Mouse (Mus musculus) MEL (cell line): ENCODE data around the gene Pml. TPM values are rescaled to one million over a fixed set of nuclear protein-coding genes. Genes with fewer than 3 reads are reported as not detected.

ENCODE experiments used
- DNase-seq: peaks from one replicate; pipeline ENCODE4 v3.0.0; 2011; ENCODE audit warnings: low read depth, low spot score
- H3K27ac ChIP-seq: 2 replicates; pipeline ENCODE4 v1.5.1; 2012; ENCODE audit warnings: low read depth, mild to moderate bottlenecking, control low read depth, low read length, moderate library complexity; ENCODE audit not compliant: control insufficient read depth
- H3K27me3 ChIP-seq, 2 experiments: fragments of 150-350 bp in 1 of 2; sonication (generic) in 1 of 2; 2 replicates each; pipeline ENCODE4 v1.6.1; 2012; ENCODE audit warnings: low read length in 2 of 2, mild to moderate bottlenecking in 2 of 2, improper control_type of control experiment in 1 of 2, moderate library complexity in 1 of 2; ENCODE audit not compliant: insufficient read depth in 2 of 2, control insufficient read depth in 1 of 2
- H3K36me3 ChIP-seq, 2 experiments: 2 replicates each; pipeline ENCODE4 v1.6.1; 2012 to 2014; ENCODE audit warnings: low read length in 2 of 2, improper control_type of control experiment in 1 of 2, inconsistent platforms in 1 of 2, mild to moderate bottlenecking in 1 of 2; ENCODE audit not compliant: insufficient read depth in 2 of 2, control insufficient read depth in 1 of 2
- H3K4me1 ChIP-seq, 2 experiments: fragments of 150-350 bp in 1 of 2; sonication (generic) in 1 of 2; 2 replicates each; pipeline ENCODE4 v1.6.1; 2012; ENCODE audit warnings: low read length in 2 of 2, improper control_type of control experiment in 1 of 2, mild to moderate bottlenecking in 1 of 2; ENCODE audit not compliant: insufficient read depth in 2 of 2, control insufficient read depth in 1 of 2
- H3K4me3 ChIP-seq, 2 experiments: fragments of 150-350 bp in 1 of 2; sonication (generic) in 1 of 2; 2 replicates each; pipeline ENCODE4 v1.5.1; 2012; ENCODE audit warnings: low read depth in 2 of 2, low read length in 2 of 2, mild to moderate bottlenecking in 2 of 2, moderate library complexity in 2 of 2, control low read depth in 1 of 2, improper control_type of control experiment in 1 of 2; ENCODE audit not compliant: control insufficient read depth in 1 of 2, insufficient read depth in 1 of 2
- H3K79me2 ChIP-seq: 2 replicates; pipeline ENCODE4 v1.6.1; 2012; ENCODE audit warnings: mild to moderate bottlenecking, low read length, moderate library complexity; ENCODE audit not compliant: control insufficient read depth, poor library complexity, insufficient read depth
- H3K9ac ChIP-seq: 2 replicates; pipeline ENCODE4 v1.6.1; 2012; ENCODE audit warnings: low read depth, mild to moderate bottlenecking, control low read depth, low read length, moderate library complexity; ENCODE audit not compliant: control insufficient read depth, poor library complexity, severe bottlenecking
- H3K9me3 ChIP-seq: fragments of 150-350 bp; sonication (generic); replicated peaks from 2 replicates; pipeline ENCODE4 v1.6.1; 2012; ENCODE audit warnings: mild to moderate bottlenecking, low read length, improper control_type of control experiment, moderate library complexity; ENCODE audit not compliant: insufficient read depth
- CTCF ChIP-seq, 3 experiments: IDR thresholded peaks in 2 of 3; conservative IDR thresholded peaks in 1 of 3; 2 replicates each; pipeline ENCODE4 v1.5.1; 2011 to 2012; ENCODE audit warnings: low read length in 3 of 3, low read depth in 2 of 3, mild to moderate bottlenecking in 2 of 3, improper control_type of control experiment in 1 of 3, inconsistent platforms in 1 of 3, mixed read lengths in 1 of 3, moderate library complexity in 1 of 3; ENCODE audit not compliant: control insufficient read depth in 1 of 3, insufficient read depth in 1 of 3, poor library complexity in 1 of 3, severe bottlenecking in 1 of 3
- E2F4 ChIP-seq: IDR thresholded peaks from 2 replicates; pipeline ENCODE4 v1.6.1; 2011; ENCODE audit warnings: low read depth, low read length, improper control_type of control experiment, borderline replicate concordance
- ELF1 ChIP-seq: IDR thresholded peaks from 2 replicates; pipeline ENCODE4 v1.6.1; 2014; ENCODE audit warnings: low read depth, mild to moderate bottlenecking, inconsistent platforms, low read length, improper control_type of control experiment, moderate library complexity
- EP300 ChIP-seq, 2 experiments: IDR thresholded peaks; 2 replicates each; pipeline ENCODE4 v1.6.1; 2011; ENCODE audit warnings: improper control_type of control experiment in 2 of 2, low read length in 2 of 2, low read depth in 1 of 2, mild to moderate bottlenecking in 1 of 2
- ETS1 ChIP-seq: IDR thresholded peaks from 2 replicates; pipeline ENCODE4 v1.6.1; 2012; ENCODE audit warnings: low read depth, mild to moderate bottlenecking, inconsistent platforms, low read length, improper control_type of control experiment, moderate library complexity
- HCFC1 ChIP-seq: IDR thresholded peaks from 2 replicates; pipeline ENCODE4 v1.6.1; 2012; ENCODE audit warnings: low read depth, mild to moderate bottlenecking, inconsistent platforms, low read length, improper control_type of control experiment, moderate library complexity
- KAT2A ChIP-seq: conservative IDR thresholded peaks from 2 replicates; pipeline ENCODE4 v1.6.1; 2012; ENCODE audit warnings: low read depth, low read length, improper control_type of control experiment, inconsistent platforms
- MAFK ChIP-seq: IDR thresholded peaks from 2 replicates; pipeline ENCODE4 v1.6.1; 2011; ENCODE audit warnings: low read depth, mild to moderate bottlenecking, low read length, improper control_type of control experiment, borderline replicate concordance
- MAX ChIP-seq: IDR thresholded peaks from 2 replicates; pipeline ENCODE4 v1.6.1; 2011; ENCODE audit warnings: low read length, improper control_type of control experiment
- MAZ ChIP-seq: IDR thresholded peaks from 2 replicates; pipeline ENCODE4 v1.6.1; 2012; ENCODE audit warnings: low read depth, mild to moderate bottlenecking, inconsistent platforms, low read length, improper control_type of control experiment
- MXI1 ChIP-seq: IDR thresholded peaks from 2 replicates; pipeline ENCODE4 v1.6.1; 2011; ENCODE audit warnings: mild to moderate bottlenecking, low read depth, low read length, improper control_type of control experiment
- MYB ChIP-seq: IDR thresholded peaks from 2 replicates; pipeline ENCODE4 v1.6.1; 2011; ENCODE audit warnings: mild to moderate bottlenecking, low read depth, low read length, improper control_type of control experiment
- NELFE ChIP-seq: IDR thresholded peaks from 2 replicates; pipeline ENCODE4 v1.6.1; 2011; ENCODE audit warnings: low read depth, low read length, improper control_type of control experiment
- POLR2A ChIP-seq, 2 experiments: IDR thresholded peaks; 2 replicates each; pipeline ENCODE4 v1.6.1; 2011 to 2012; ENCODE audit warnings: low read length in 2 of 2, mild to moderate bottlenecking in 2 of 2, control low read depth in 1 of 2, improper control_type of control experiment in 1 of 2, low read depth in 1 of 2, moderate library complexity in 1 of 2; ENCODE audit not compliant: control insufficient read depth in 1 of 2, insufficient read depth in 1 of 2, poor library complexity in 1 of 2
- POLR2AphosphoS2 ChIP-seq: IDR thresholded peaks from 2 replicates; pipeline ENCODE4 v1.6.1; 2011; ENCODE audit warnings: low read length, improper control_type of control experiment
- POLR2AphosphoS5 ChIP-seq: IDR thresholded peaks from 2 replicates; pipeline ENCODE4 v1.6.1; 2012; ENCODE audit warnings: low read depth, borderline replicate concordance, mild to moderate bottlenecking, inconsistent platforms, low read length, moderate library complexity, mixed read lengths
- RAD21 ChIP-seq: IDR thresholded peaks from 2 replicates; pipeline ENCODE4 v1.6.1; 2011; ENCODE audit warnings: mild to moderate bottlenecking, low read depth, low read length, improper control_type of control experiment
- TAL1 ChIP-seq: IDR thresholded peaks from 2 replicates; pipeline ENCODE4 v1.6.1; 2012; ENCODE audit warnings: mild to moderate bottlenecking, inconsistent platforms, low read length, moderate library complexity, mixed read lengths
- TBP ChIP-seq: IDR thresholded peaks from 2 replicates; pipeline ENCODE4 v1.8.0; 2011; ENCODE audit warnings: low read depth, low read length, improper control_type of control experiment
- TCF12 ChIP-seq: IDR thresholded peaks from 2 replicates; pipeline ENCODE4 v1.6.1; 2014; ENCODE audit warnings: low read depth, mild to moderate bottlenecking, inconsistent platforms, low read length, improper control_type of control experiment, moderate library complexity
- UBTF ChIP-seq: IDR thresholded peaks from 2 replicates; pipeline ENCODE4 v1.6.1; 2012; ENCODE audit warnings: low read depth, mild to moderate bottlenecking, inconsistent platforms, low read length, improper control_type of control experiment, moderate library complexity, borderline replicate concordance; ENCODE audit not compliant: insufficient read depth
- USF2 ChIP-seq, 2 experiments: IDR thresholded peaks; 2 replicates each; pipeline ENCODE4 v1.6.1; 2011 to 2012; ENCODE audit warnings: improper control_type of control experiment in 2 of 2, low read length in 2 of 2, borderline replicate concordance in 1 of 2, inconsistent platforms in 1 of 2, low read depth in 1 of 2, mild to moderate bottlenecking in 1 of 2; ENCODE audit not compliant: insufficient read depth in 1 of 2
- ZKSCAN1 ChIP-seq: IDR thresholded peaks from 2 replicates; pipeline ENCODE4 v1.6.1; 2012; ENCODE audit warnings: low read depth, mild to moderate bottlenecking, inconsistent platforms, low read length, improper control_type of control experiment, moderate library complexity
- ZMIZ1 ChIP-seq: IDR thresholded peaks from 2 replicates; pipeline ENCODE4 v1.6.1; 2012; ENCODE audit warnings: low read depth, mild to moderate bottlenecking, inconsistent platforms, low read length, improper control_type of control experiment, moderate library complexity
- polyA plus RNA-seq, 2 experiments: library from polyadenylated mRNA; stranded (reverse) in 1 of 2; unstranded in 1 of 2; fragments of >175 nt in 1 of 2; fragments of >200 nt in 1 of 2; gene quantifications; 2 replicates each; pipeline versions ENCODE4 v1.2.1 to v1.2.4; 2012; ENCODE audit warnings: low replicate concordance in 2 of 2, low read depth in 1 of 2; ENCODE audit not compliant: insufficient read length in 2 of 2, insufficient read depth in 1 of 2, missing spikeins in 1 of 2
- total RNA-seq: library from RNA; depleted of rRNA; stranded (reverse); fragments of 300-350 nt; gene quantifications from 2 replicates; pipeline ENCODE4 v1.2.3, GENCODE M21; 2012

Gene Pml
- total and polyA plus RNA-seq, 3 experiments, result 25.2 to 56.6 TPM; not detected in 1

- Histone ChIP-seq H3K27me3 (peaks cover 0 to 3% of the 10 kb centered on the region in 2 experiments; a peak in 2 of 4 replicates), H3K27ac (no peak overlapping the region), H3K4me1 (peaks cover 0 to 3% of the 10 kb centered on the region in 2 experiments; a peak in 1 of 4 replicates), H3K36me3 (no peaks in the 10 kb centered on the region), H3K9me3 (no peaks in the 10 kb centered on the region), H3K79me2 (no peaks in the 10 kb centered on the region), H3K9ac (no peak overlapping the region), H3K4me3 (no peak overlapping the region)
- TF ChIP-seq MYB (no peak), EP300 (IDR thresholded peaks at IDR 0.05; ENCODE audit: low read depth in 1 of 2, low read length in 2 of 2) (no peak), HCFC1 (no peak), ETS1 (no peak), ELF1 (no peak), TAL1 (no peak), ZMIZ1 (no peak), NELFE (no peak), CTCF (IDR thresholded peaks at IDR 0.05 in 2 of 3, conservative IDR thresholded peaks at IDR 0.05 in 1 of 3; ENCODE audit: control insufficient read depth in 1 of 3, insufficient read depth in 1 of 3, low read depth in 2 of 3, low read length in 3 of 3, poor library complexity in 1 of 3, severe bottlenecking in 1 of 3) (no peak), POLR2AphosphoS2 (no peak), POLR2AphosphoS5 (no peak), USF2 (IDR thresholded peaks at IDR 0.05; ENCODE audit: borderline replicate concordance in 1 of 2, insufficient read depth in 1 of 2, low read depth in 1 of 2, low read length in 2 of 2) (no peak), MXI1 (no peak), ZKSCAN1 (no peak)
- no peak for DNase-seq
Measured at GRCm38 (mm10) chr9:58199381-58200269, 50.0 kb downstream of the Pml start.

DNA sequence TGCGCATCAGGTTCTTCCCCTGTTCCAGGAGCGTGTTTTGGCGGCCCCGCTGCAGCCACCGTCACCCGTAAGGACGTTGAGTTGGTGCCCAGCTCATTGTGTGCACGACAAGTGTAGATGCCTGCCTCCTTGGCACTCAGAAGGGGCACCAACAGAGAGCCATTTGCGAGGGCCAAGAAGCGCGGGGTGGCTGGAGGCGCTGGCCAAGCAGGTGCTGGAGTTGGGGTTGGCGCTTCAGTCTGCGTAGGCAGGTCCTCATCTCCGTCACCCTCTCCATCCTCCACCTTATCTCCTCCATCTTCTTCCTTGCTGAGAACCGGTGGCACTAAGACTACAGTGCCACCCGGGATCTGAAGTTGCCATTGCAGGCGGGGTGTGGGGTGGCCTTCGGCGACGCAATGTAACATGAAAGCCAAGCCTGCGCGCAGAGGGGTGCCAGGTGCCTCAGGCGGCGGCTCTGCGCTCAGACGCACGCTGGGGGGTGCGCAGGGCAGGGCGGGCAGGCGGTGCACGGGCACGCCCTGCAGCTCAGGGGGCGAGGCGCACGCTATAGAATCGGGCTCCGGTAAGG lies 50.7 kb downstream of the Pml start:
- Histone ChIP-seq H3K9ac (no peak overlapping the region), H3K36me3 (no peaks in the 10 kb centered on the region), H3K79me2 (no peaks in the 10 kb centered on the region), H3K4me3 (no peak overlapping the region), H3K27ac (no peak overlapping the region), H3K4me1 (peaks cover 0 to under 1% of the 10 kb centered on the region in 2 experiments; a peak in 1 of 4 replicates), H3K9me3 (no peaks in the 10 kb centered on the region), H3K27me3 (peaks cover 2 to 4% of the 10 kb centered on the region in 2 experiments; a peak in 3 of 4 replicates)
- TF ChIP-seq EP300 (IDR thresholded peaks at IDR 0.05; ENCODE audit: low read depth in 1 of 2, low read length in 2 of 2) (no peak), ZKSCAN1 (no peak), MAX (no peak), MAZ (no peak), ETS1 (no peak), MXI1 (no peak), RAD21 (no peak), ELF1 (no peak), KAT2A (no peak), E2F4 (no peak), MYB (no peak), MAFK (no peak), TCF12 (no peak), TBP (no peak), NELFE (no peak), POLR2A (IDR thresholded peaks at IDR 0.05; ENCODE audit: control insufficient read depth in 1 of 2, insufficient read depth in 1 of 2, low read depth in 1 of 2, low read length in 2 of 2, poor library complexity in 1 of 2) (no peak), UBTF (no peak)
- DNase-seq, result no peak
